Mouse (Mus musculus): ENCODE data around the gene 9930022D16Rik.

DNA sequence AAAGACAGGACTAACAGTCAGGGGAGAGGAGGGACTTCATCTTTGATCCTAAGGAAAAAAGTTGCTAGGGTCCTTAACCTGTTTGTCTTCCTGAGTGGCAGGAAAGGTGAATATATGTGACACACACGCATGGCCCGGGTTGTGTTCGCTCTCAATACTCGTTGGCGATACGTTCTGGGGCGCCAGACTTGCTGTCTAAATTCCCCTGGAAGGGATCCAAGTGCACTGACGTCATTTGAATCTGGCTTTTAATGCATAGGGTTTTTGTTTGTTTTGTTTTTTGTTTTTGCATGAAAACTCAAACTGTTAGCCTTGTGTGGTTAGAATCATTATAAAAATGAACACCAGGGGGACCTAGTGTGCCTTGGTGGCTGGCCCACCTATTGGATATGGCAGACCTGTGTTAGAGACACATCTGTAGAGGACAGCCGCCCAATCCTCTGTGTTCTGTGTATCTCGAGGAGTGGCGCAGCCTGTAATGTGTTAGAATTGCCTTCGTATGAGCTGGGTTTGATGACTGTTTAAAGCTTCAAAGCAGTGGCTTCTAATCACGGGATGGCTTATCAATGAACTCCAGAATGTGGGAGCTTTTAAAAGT, 31.8 kb downstream of the 9930022D16Rik start:
- TF ChIP-seq CTCF (IDR thresholded peaks at IDR 0.05; ENCODE audit: low read depth) (peak; percentile 89), EP300 (IDR thresholded peaks at IDR 0.05; ENCODE audit: low read depth) (peak; percentile 27; the same call in 1 of the 2 replicates)
